Mouse (Mus musculus) ES-E14 (cell line): Measurements from ENCODE around the gene Best3. TPM values are rescaled to one million over a fixed set of nuclear protein-coding genes. Genes with fewer than 3 reads are reported as not detected.

Experiments
- DNase-seq: peaks from one replicate; pipeline ENCODE4 v3.0.0-alpha.2; 2013; ENCODE audit warnings: low read depth, low spot score
- H3K27ac ChIP-seq: 2 replicates; pipeline ENCODE4 v1.5.1; 2012; ENCODE audit warnings: low read depth, mild to moderate bottlenecking, low read length, moderate library complexity, mixed read lengths; ENCODE audit not compliant: poor library complexity, insufficient read depth, severe bottlenecking
- H3K36me3 ChIP-seq: 2 replicates; pipeline ENCODE4 v1.6.1; 2012; ENCODE audit warnings: mild to moderate bottlenecking, low read length, moderate library complexity, mixed read lengths; ENCODE audit not compliant: control insufficient read depth, poor library complexity, insufficient read depth, severe bottlenecking
- H3K4me1 ChIP-seq, 2 experiments: fragments of 150-350 bp in 1 of 2; sonication (generic) in 1 of 2; 2 replicates each; pipeline ENCODE4 v1.6.1; 2012; ENCODE audit warnings: low read length in 2 of 2, mild to moderate bottlenecking in 1 of 2, mixed read lengths in 1 of 2; ENCODE audit not compliant: control insufficient read depth in 2 of 2, insufficient read depth in 2 of 2, poor library complexity in 1 of 2
- H3K4me3 ChIP-seq, 2 experiments: fragments of 150-350 bp in 1 of 2; sonication (generic) in 1 of 2; 2 replicates each; pipeline ENCODE4 v1.5.1; 2012; ENCODE audit warnings: low read length in 2 of 2, low read depth in 1 of 2, mild to moderate bottlenecking in 1 of 2, mixed read lengths in 1 of 2; ENCODE audit not compliant: insufficient read depth in 1 of 2, poor library complexity in 1 of 2, severe bottlenecking in 1 of 2
- H3K9ac ChIP-seq: 2 replicates; pipeline ENCODE4 v1.6.1; 2012; ENCODE audit warnings: low read depth, mild to moderate bottlenecking, low read length, mixed read lengths; ENCODE audit not compliant: poor library complexity, insufficient read depth, severe bottlenecking
- H3K9me3 ChIP-seq: fragments of 150-350 bp; sonication (generic); 2 replicates; pipeline ENCODE4 v1.6.1; 2012; ENCODE audit warnings: low read depth, mild to moderate bottlenecking, low read length; ENCODE audit not compliant: control insufficient read depth, insufficient read depth
- CHD2 ChIP-seq: IDR thresholded peaks from 2 replicates; pipeline ENCODE4 v1.6.1; 2014; ENCODE audit warnings: mild to moderate bottlenecking, low read depth, low read length, inconsistent platforms
- HCFC1 ChIP-seq: IDR thresholded peaks from 2 replicates; pipeline ENCODE4 v1.6.1; 2012; ENCODE audit warnings: low read length, inconsistent platforms, borderline replicate concordance; ENCODE audit not compliant: insufficient read depth
- MAFK ChIP-seq: IDR thresholded peaks from 2 replicates; pipeline ENCODE4 v1.6.1; 2014; ENCODE audit warnings: mild to moderate bottlenecking, low read depth, low read length, inconsistent platforms; ENCODE audit not compliant: insufficient read depth
- ZC3H11A ChIP-seq: IDR thresholded peaks from 2 replicates; pipeline ENCODE4 v1.6.1; 2012; ENCODE audit warnings: low read depth, mild to moderate bottlenecking, inconsistent platforms, low read length, borderline replicate concordance
- ZNF384 ChIP-seq: IDR thresholded peaks from 2 replicates; pipeline ENCODE4 v1.6.1; 2012; ENCODE audit warnings: low read depth, low read length, inconsistent platforms
- in situ Hi-C, 2 experiments: fragments of 600-800 bp; cut with MboI; formaldehyde crosslinking; loops; one replicate each; pipeline ENCODE4 v1.15.1; 2025; ENCODE audit warnings: low sequenced_read_pairs in 2 of 2, inconsistent platforms in 1 of 2; ENCODE audit not compliant: unreplicated experiment in 2 of 2
- total RNA-seq: library from RNA; depleted of rRNA; stranded (reverse); fragments of 300-350 nt; gene quantifications from 2 replicates; pipeline ENCODE4 v1.2.3, GENCODE M21; 2012

The Best3 gene
- total RNA-seq, 1 experiment, result 0.36 TPM

- peaks cover 11% of the 10 kb centered on the region for H3K36me3 ChIP-seq
- H3K27ac ChIP-seq, result no peak within 1 kb of the TSS
- H3K4me1 ChIP-seq, result peaks cover 7 to 10% of the 10 kb centered on the region in 2 experiments
- peak within 1 kb of the TSS; percentile 9 to 39; a peak in 3 of 4 replicates for H3K4me3 ChIP-seq
- no peak for TF ChIP-seq HCFC1
- no peak for TF ChIP-seq CHD2
- TF ChIP-seq ZC3H11A, result no peak
- in situ Hi-C loops, result no loop called here
- peak within 1 kb of the TSS; percentile 63; the same call in 1 of the 2 replicates for H3K9ac ChIP-seq
- no peak for DNase-seq
- no peaks in the 10 kb centered on the region for H3K9me3 ChIP-seq
Measured at GRCm38 (mm10) chr10:117045175-117046056, 59.3 kb downstream of the Best3 start, which contains the start of gene Lrrc10. TSS of gene Lrrc10 (plus strand) at chr10:117045341.

GRCm38 (mm10) chr10:117049253-117049652 lies 63.1 kb downstream of the Best3 start:
- DNase-seq, result no peak
- TF ChIP-seq HCFC1 (no peak), CHD2 (no peak), ZNF384 (no peak), MAFK (no peak), ZC3H11A (no peak)
- H3K27ac ChIP-seq, result no peak overlapping the region
- no peak overlapping the region for H3K9ac ChIP-seq
- no peak overlapping the region for H3K4me3 ChIP-seq
- in situ Hi-C loops, result no loop called here
- H3K4me1 ChIP-seq, result peaks cover 3 to 6% of the 10 kb centered on the region in 2 experiments; a peak in 3 of 4 replicates
- peaks cover 42% of the 10 kb centered on the region for H3K36me3 ChIP-seq
- no peaks in the 10 kb centered on the region for H3K9me3 ChIP-seq

- H3K4me1 ChIP-seq, result peaks cover 3 to 5% of the 10 kb centered on the region in 2 experiments; a peak in 3 of 4 replicates
- H3K9ac ChIP-seq, result no peak overlapping the region
- H3K9me3 ChIP-seq, result no peaks in the 10 kb centered on the region
- peaks cover 49% of the 10 kb centered on the region for H3K36me3 ChIP-seq
- TF ChIP-seq MAFK (no peak), ZC3H11A (no peak), ZNF384 (no peak), HCFC1 (no peak), CHD2 (no peak)
- H3K4me3 ChIP-seq, result no peak overlapping the region
- in situ Hi-C loops, result loop anchor here in 1 of 2 experiments (25.0 kb wide), 1 partner anchor 1638 kb away; no protein-coding TSS in a partner anchor
- no peak for DNase-seq
- no peak overlapping the region for H3K27ac ChIP-seq
Measured at GRCm38 (mm10) chr10:117049961-117050597, 64.0 kb downstream of the Best3 start.

- no peaks in the 10 kb centered on the region for H3K9me3 ChIP-seq
- H3K4me1 ChIP-seq, result no peaks in the 10 kb centered on the region; a peak in 1 of 4 replicates
- no peak overlapping the region for H3K9ac ChIP-seq
- in situ Hi-C loops, result loop anchor here in 1 of 2 experiments (25.0 kb wide), 1 partner anchor 1643 kb away; no protein-coding TSS in a partner anchor
- no peak for DNase-seq
- no peak overlapping the region for H3K4me3 ChIP-seq
- TF ChIP-seq MAFK, result no peak
- TF ChIP-seq HCFC1, result no peak
- no peak for TF ChIP-seq CHD2
- TF ChIP-seq ZC3H11A, result no peak
- no peak for TF ChIP-seq ZNF384
- no peak overlapping the region for H3K27ac ChIP-seq
- peaks cover 84% of the 10 kb centered on the region for H3K36me3 ChIP-seq
Measured at GRCm38 (mm10) chr10:117055668-117056067, 69.6 kb downstream of the Best3 start.
